Mouse (Mus musculus): ENCODE measurements at regions not wholly inside any gene's neighbourhood (a gene's known extent, or its start where the extent isn't known, plus 50 kb on each side); places are given as distances from the start of the nearest gene placed in this dataset.

GRCm38 (mm10) chr3:143071839-143072373 lies 190.1 kb upstream of the Pkn2 start:
- TF ChIP-seq EP300 (IDR thresholded peaks at IDR 0.05; ENCODE audit: low read depth) (no peak), CTCF (IDR thresholded peaks at IDR 0.05; ENCODE audit: low read depth) (no peak)

Data from heart, postnatal 0 days (tissue).